Mouse (Mus musculus) lung, adult 2 months (tissue): Measurements from ENCODE around the gene Tmem52.

ENCODE experiments used
- CTCF ChIP-seq: fragments of 200-500 bp; IDR thresholded peaks from 2 replicates; pipeline ENCODE4 v1.5.1; 2011; ENCODE audit warnings: mild to moderate bottlenecking, low read length, control low read depth; ENCODE audit not compliant: insufficient read depth
- POLR2A ChIP-seq: fragments of 200-500 bp; IDR thresholded peaks from 2 replicates; pipeline ENCODE4 v1.6.1; 2011; ENCODE audit warnings: low read depth, mild to moderate bottlenecking, control low read depth, low read length, borderline replicate concordance; ENCODE audit errors: extremely low read depth

DNA sequence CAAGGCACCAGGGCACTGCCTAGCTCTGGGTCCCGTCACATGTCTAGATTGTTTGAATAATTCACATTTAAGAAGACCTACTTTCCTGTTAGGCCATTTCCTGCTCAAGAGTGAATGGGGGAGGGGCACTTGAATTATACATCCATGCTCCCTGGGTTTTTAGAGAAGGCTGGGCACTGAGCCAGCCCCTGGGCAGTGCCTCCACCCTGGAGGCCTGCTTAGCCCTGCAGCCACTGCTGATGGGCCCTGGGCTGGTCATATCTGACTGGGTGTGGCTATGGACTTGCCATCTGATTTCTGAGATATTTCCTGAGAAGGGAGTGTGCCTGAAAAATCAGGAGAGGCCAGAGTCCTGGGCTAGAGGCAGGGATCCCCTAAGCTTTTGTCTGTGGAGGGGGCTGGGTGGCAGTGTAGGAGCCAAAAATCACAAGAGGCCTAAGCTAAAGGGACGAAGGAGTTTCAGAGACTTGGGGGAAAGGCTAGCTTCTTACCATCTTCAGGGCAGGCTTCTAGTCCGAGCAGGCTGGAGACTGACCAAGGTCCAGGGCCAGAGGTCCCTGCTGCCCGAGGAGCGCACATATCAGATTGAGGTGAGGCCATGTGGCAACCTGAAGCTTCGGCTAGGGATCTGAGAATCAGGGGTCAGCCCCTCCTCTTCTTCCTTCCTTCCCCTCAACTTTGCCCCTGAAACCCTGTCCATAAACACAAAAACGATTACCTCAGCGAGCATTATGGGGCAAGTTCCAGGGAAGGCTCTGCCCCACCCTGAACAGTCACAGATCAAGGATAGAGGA is 19.5 kb downstream of the Tmem52 start:
- TF ChIP-seq CTCF (no peak), POLR2A (peak; percentile 34; the same call in 1 of the 2 replicates)
